Mouse (Mus musculus) heart, adult 2 months (tissue): ENCODE results near the gene Krr1. TPM values are rescaled to one million over a fixed set of nuclear protein-coding genes. Genes with fewer than 3 reads are reported as not detected.

ENCODE experiments used
- DNase-seq, 2 experiments: peaks; one replicate each; pipeline ENCODE4 v3.0.0; 2021
- H3K27ac ChIP-seq: fragments of 200-600 bp; 2 replicates; pipeline ENCODE4 v1.8.1; 2022
- H3K27me3 ChIP-seq: fragments of 200-500 bp; 2 replicates; pipeline ENCODE4 v1.6.1; 2012; ENCODE audit warnings: mild to moderate bottlenecking, low read length, inconsistent platforms, mixed read lengths; ENCODE audit not compliant: control insufficient read depth, insufficient read depth
- H3K36me3 ChIP-seq: fragments of 200-500 bp; 2 replicates; pipeline ENCODE4 v1.6.1; 2012; ENCODE audit warnings: low read length, inconsistent platforms; ENCODE audit not compliant: control insufficient read depth, insufficient read depth
- H3K4me1 ChIP-seq: fragments of 200-500 bp; 2 replicates; pipeline ENCODE4 v1.6.1; 2011; ENCODE audit warnings: low read length; ENCODE audit not compliant: control insufficient read depth, insufficient read depth
- H3K4me3 ChIP-seq: fragments of 200-600 bp; 2 replicates; pipeline ENCODE4 v1.8.1; 2022
- H3K79me2 ChIP-seq: fragments of 200-500 bp; replicated peaks from 2 replicates; pipeline ENCODE4 v1.6.1; 2012; ENCODE audit warnings: mild to moderate bottlenecking, inconsistent platforms, low read length, moderate library complexity, mixed read lengths; ENCODE audit not compliant: control insufficient read depth, insufficient read depth
- H3K9ac ChIP-seq: fragments of 200-500 bp; 2 replicates; pipeline ENCODE4 v1.6.1; 2012; ENCODE audit warnings: low read depth, mild to moderate bottlenecking, control low read depth, inconsistent platforms, low read length, mixed read lengths
- CTCF ChIP-seq: fragments of 200-600 bp; IDR thresholded peaks from 2 replicates; pipeline ENCODE4 v1.8.1; 2022; ENCODE audit warnings: antibody characterized with exemption, mild to moderate bottlenecking, moderate library complexity
- EP300 ChIP-seq: fragments of 200-500 bp; IDR thresholded peaks from 2 replicates; pipeline ENCODE4 v1.6.1; 2011; ENCODE audit warnings: low read depth, low read length, control low read depth; ENCODE audit not compliant: insufficient read depth
- POLR2A ChIP-seq: fragments of 200-500 bp; IDR thresholded peaks from 2 replicates; pipeline ENCODE4 v1.6.1; 2011; ENCODE audit warnings: mild to moderate bottlenecking, low read depth, low read length, control low read depth; ENCODE audit not compliant: insufficient read depth
- WGBS: fragments of 180-500 bp; shearing (Covaris S2); methylation state at CpG from one replicate; pipeline ENCODE4 v1.1.7; 2018; 5-methylcytosine and 5-hydroxymethylcytosine counted together
- intact Hi-C: fragments of 180-260 bp; cut with DNase I; formaldehyde crosslinking; loops from one replicate; pipeline ENCODE4 v1.15.1; 2025
- polyA plus RNA-seq: library from polyadenylated mRNA; depleted of rRNA; stranded (reverse); fragments of >200 nt; gene quantifications from 2 replicates; pipeline ENCODE4 v1.2.3, GENCODE M21; 2012
- total RNA-seq, 2 experiments: library from RNA; stranded (reverse); gene quantifications; 2 replicates each; pipeline ENCODE4 v1.2.3; 2021

Krr1 gene
- total and polyA plus RNA-seq, 3 experiments: 7.0 to 27.0 (median 24.2) TPM

- no peak overlapping the region for H3K9ac ChIP-seq
- H3K4me3 ChIP-seq: no peak overlapping the region
- no peaks in the 10 kb centered on the region for H3K4me1 ChIP-seq
- WGBS: 27% methylated on average over 3 of the region's 3 CpGs
- no peak for DNase-seq
- no peak overlapping the region for H3K27ac ChIP-seq
- no peaks in the 10 kb centered on the region for H3K27me3 ChIP-seq
- intact Hi-C loops: no loop called here
- H3K36me3 ChIP-seq: no peaks in the 10 kb centered on the region
- no peaks in the 10 kb centered on the region for H3K79me2 ChIP-seq
- TF ChIP-seq CTCF: no peak
- TF ChIP-seq POLR2A: no peak
- no peak for TF ChIP-seq EP300
Observed at GRCm38 (mm10) chr10:111945563-111945962, 26.9 kb upstream of the Krr1 start.

GRCm38 (mm10) chr10:111948041-111948440 is 24.4 kb upstream of the Krr1 start:
- H3K9ac ChIP-seq: no peak overlapping the region
- H3K27me3 ChIP-seq: no peaks in the 10 kb centered on the region
- no peak overlapping the region for H3K27ac ChIP-seq
- intact Hi-C loops: no loop called here
- H3K4me1 ChIP-seq: no peaks in the 10 kb centered on the region
- no peak overlapping the region for H3K4me3 ChIP-seq
- TF ChIP-seq CTCF: no peak
- no peak for TF ChIP-seq POLR2A
- TF ChIP-seq EP300: no peak
- no peaks in the 10 kb centered on the region for H3K36me3 ChIP-seq
- H3K79me2 ChIP-seq: no peaks in the 10 kb centered on the region
- no peak for DNase-seq
- WGBS: 78% methylated on average over 1 of the region's 1 CpGs

GRCm38 (mm10) chr10:111949008-111949407 is 23.5 kb upstream of the Krr1 start:
- no peak overlapping the region for H3K27ac ChIP-seq
- no peak for TF ChIP-seq POLR2A
- TF ChIP-seq CTCF: no peak
- no peak for TF ChIP-seq EP300
- H3K27me3 ChIP-seq: no peaks in the 10 kb centered on the region
- H3K4me1 ChIP-seq: no peaks in the 10 kb centered on the region
- H3K4me3 ChIP-seq: no peak overlapping the region
- no peaks in the 10 kb centered on the region for H3K79me2 ChIP-seq
- 53% methylated on average over 4 of the region's 4 CpGs for WGBS
- no peak for DNase-seq
- no peaks in the 10 kb centered on the region for H3K36me3 ChIP-seq
- H3K9ac ChIP-seq: no peak overlapping the region
- intact Hi-C loops: no loop called here

GRCm38 (mm10) chr10:111955836-111956235 is 16.6 kb upstream of the Krr1 start:
- Histone ChIP-seq H3K4me1 (peaks cover 3% of the 10 kb centered on the region), H3K36me3 (no peaks in the 10 kb centered on the region), H3K27me3 (no peaks in the 10 kb centered on the region), H3K9ac (no peak overlapping the region), H3K27ac (no peak overlapping the region), H3K79me2 (no peaks in the 10 kb centered on the region), H3K4me3 (no peak overlapping the region)
- no peak for DNase-seq
- 89% methylated on average over 2 of the region's 2 CpGs for WGBS
- intact Hi-C loops: loop anchor here (10.0 kb wide), 1 partner anchor 731 kb away; no protein-coding TSS in a partner anchor
- no peak for TF ChIP-seq CTCF
- no peak for TF ChIP-seq POLR2A
- TF ChIP-seq EP300: no peak

- no peak overlapping the region for H3K27ac ChIP-seq
- intact Hi-C loops: loop anchor here (1.0 to 10.0 kb wide), 2 partner anchors 454 to 733 kb away; no protein-coding TSS in a partner anchor
- H3K4me1 ChIP-seq: peaks cover 3% of the 10 kb centered on the region
- H3K9ac ChIP-seq: no peak overlapping the region
- H3K79me2 ChIP-seq: no peaks in the 10 kb centered on the region
- WGBS: 50% methylated on average over 10 of the region's 10 CpGs
- TF ChIP-seq EP300 (no peak), CTCF (peak; percentile 91)
- no peaks in the 10 kb centered on the region for H3K36me3 ChIP-seq
- DNase-seq: peak in 1 of 2 experiments; percentile 42
- H3K27me3 ChIP-seq: no peaks in the 10 kb centered on the region
- H3K4me3 ChIP-seq: no peak overlapping the region
Observed at GRCm38 (mm10) chr10:111957271-111958045, 15.0 kb upstream of the Krr1 start.

GRCm38 (mm10) chr10:111958046-111958421 is 14.4 kb upstream of the Krr1 start:
- intact Hi-C loops: loop anchor here (10.0 kb wide), 1 partner anchor 733 kb away; no protein-coding TSS in a partner anchor
- Histone ChIP-seq H3K4me3 (no peak overlapping the region), H3K4me1 (peaks cover 3% of the 10 kb centered on the region), H3K9ac (no peak overlapping the region), H3K27me3 (no peaks in the 10 kb centered on the region), H3K36me3 (no peaks in the 10 kb centered on the region), H3K27ac (no peak overlapping the region), H3K79me2 (no peaks in the 10 kb centered on the region)
- DNase-seq: no peak
- TF ChIP-seq EP300: no peak
- TF ChIP-seq CTCF: no peak; the same call in 1 of the 2 replicates
- TF ChIP-seq POLR2A: no peak
- 32% methylated on average over 4 of the region's 4 CpGs for WGBS
